Mouse (Mus musculus): ENCODE measurements around the gene Clasp1.

DNA sequence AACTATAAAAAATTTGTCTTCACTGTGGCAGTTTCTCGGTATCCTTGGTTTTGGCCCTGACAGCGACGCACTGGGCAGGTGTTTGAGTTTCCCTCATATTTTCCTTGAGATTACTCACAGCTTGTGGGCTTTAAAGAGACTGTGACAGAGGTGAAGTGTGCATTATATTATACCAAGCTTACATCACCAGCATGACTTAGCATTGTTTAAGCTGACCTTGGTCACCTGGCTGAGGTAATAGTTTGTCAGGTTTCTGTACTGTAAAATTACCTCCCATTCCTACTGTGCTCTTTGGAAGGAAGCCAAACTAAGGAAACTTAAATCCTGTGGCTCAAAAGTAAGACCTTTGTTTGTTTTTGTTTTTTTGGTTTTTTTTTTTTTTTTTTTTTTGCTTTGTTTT is 69.4 kb downstream of the Clasp1 start:
- TF ChIP-seq POLR2A (IDR thresholded peaks at IDR 0.05; ENCODE audit: low read depth, low read length) (no peak), CTCF (conservative IDR thresholded peaks at IDR 0.05; ENCODE audit: insufficient read depth, insufficient read length, low read depth, low read length) (no peak)
